32 mouse cellular contexts compared by ENCODE assay signal in genomic region chr4:99683941-99684340, GRCm38 (mm10). TPM values are rescaled to one million over a fixed set of nuclear protein-coding genes. Genes with fewer than 3 reads are reported as not detected.
DNase-seq lines count a peak whose midpoint lies in the region; ATAC-seq lines count a peak whose summit lies in the region.
"Had no signal": no experiment of that assay in that cellular context is flagged by ENCODE, and none has a peak within 500 bp of the region (broad histone marks: within the 10 kb centered on the region; RNA-seq: fewer than 3 reads in every experiment).

No protein-coding gene starts in this region.

- intact Hi-C loops in heart, postnatal 14 days (cut with DNase I): no loop called here

- no peaks in the 10 kb centered on the region for H3K36me3 ChIP-seq in heart, embryonic 10.5 days
- no peaks in the 10 kb centered on the region for H3K36me3 ChIP-seq in heart, embryonic 12.5 days
- H3K36me3 ChIP-seq: embryonic facial prominence, embryonic 10.5 days; embryonic facial prominence, embryonic 13.5 days; forebrain, embryonic 12.5 days; forebrain, embryonic 15.5 days; heart, embryonic 13.5 days; hindbrain, embryonic 12.5 days; hindbrain, embryonic 15.5 days had no signal

- no peaks in the 10 kb centered on the region for H3K27me3 ChIP-seq in heart, embryonic 10.5 days (ENCODE audit: insufficient read depth, poor library complexity, severe bottlenecking)
- H3K27me3 ChIP-seq in heart, embryonic 12.5 days (replicated peaks): 0 out of 2 replicates have a peak, but pooled peaks cover 4% of the 10 kb centered on the region
- H3K27me3 ChIP-seq: embryonic facial prominence, embryonic 13.5 days; forebrain, embryonic 12.5 days; forebrain, embryonic 15.5 days; hindbrain, embryonic 12.5 days; hindbrain, embryonic 15.5 days had no signal

- H3K4me3 ChIP-seq in heart, embryonic 10.5 days: no peak overlapping the region
- no peak overlapping the region for H3K4me3 ChIP-seq in heart, embryonic 12.5 days
- H3K4me3 ChIP-seq: embryonic facial prominence, embryonic 10.5 days; embryonic facial prominence, embryonic 13.5 days; erythroblast, embryonic 14.5 days; forebrain, embryonic 12.5 days; forebrain, embryonic 15.5 days; heart, embryonic 13.5 days; hindbrain, embryonic 12.5 days; hindbrain, embryonic 15.5 days had no signal

- 76% methylated on average over 6 of the region's 6 CpGs for WGBS in heart, embryonic 10.5 days
- WGBS in heart, embryonic 12.5 days: 69% methylated on average over 6 of the region's 6 CpGs

- DNase-seq in heart, adult 11 months: peak; percentile 93
- no peak for DNase-seq in heart, embryonic 10.5 days (ENCODE audit: low spot score)
- DNase-seq in heart, adult 8-10 months (ENCODE audit: low spot score): peak; percentile 21
- DNase-seq in heart, postnatal 14 days: peak; percentile 6 to 31
- no peak for DNase-seq in lung, postnatal 25 days (ENCODE audit: low spot score)
- DNase-seq in frontal cortex, adult 2 months (ENCODE audit: extremely low spot score in 1 of 2, low spot score in 1 of 2): no peak
- DNase-seq: adrenal gland, adult 8-10 months; adrenal gland, postnatal 25 days; cerebellum, adult 11-12 months; cerebellum, adult 8-10 months; cerebellum, postnatal 10 days; cerebellum, postnatal 36 days; embryo, embryonic 11 days; gastrocnemius, postnatal 10 days; gastrocnemius, postnatal 36 days; kidney, adult 2 months had no signal

- H3K9ac ChIP-seq in heart, embryonic 12.5 days: no peak overlapping the region
- H3K9ac ChIP-seq: embryonic facial prominence, embryonic 13.5 days; forebrain, embryonic 12.5 days; forebrain, embryonic 15.5 days; heart, embryonic 13.5 days; hindbrain, embryonic 12.5 days; hindbrain, embryonic 15.5 days had no signal

- H3K4me1 ChIP-seq in heart, embryonic 10.5 days: no peaks in the 10 kb centered on the region
- H3K4me1 ChIP-seq in heart, embryonic 12.5 days (replicated peaks): no peaks in the 10 kb centered on the region
- H3K4me1 ChIP-seq: embryonic facial prominence, embryonic 10.5 days; embryonic facial prominence, embryonic 13.5 days; forebrain, embryonic 12.5 days; forebrain, embryonic 15.5 days; heart, embryonic 13.5 days; hindbrain, embryonic 12.5 days; hindbrain, embryonic 15.5 days had no signal

- no peak for ATAC-seq in heart, embryonic 12.5 days (ENCODE audit: insufficient number of reproducible peaks, low FRiP score)
- ATAC-seq: activated CD4-positive, CD25-positive, alpha-beta regulatory T cell, adult 4 months; CD4-positive, CD25-positive, alpha-beta regulatory T cell, adult 4 months; forebrain, embryonic 15.5 days; intestine, postnatal 0 days had no signal

- no peak overlapping the region for H3K4me2 ChIP-seq in heart, embryonic 12.5 days
- H3K4me2 ChIP-seq: embryonic facial prominence, embryonic 13.5 days; forebrain, embryonic 12.5 days; forebrain, embryonic 15.5 days; heart, embryonic 13.5 days; hindbrain, embryonic 12.5 days; hindbrain, embryonic 15.5 days had no signal

- no peak overlapping the region for H3K27ac ChIP-seq in heart, embryonic 10.5 days
- no peak overlapping the region for H3K27ac ChIP-seq in heart, embryonic 12.5 days (ENCODE audit: poor library complexity, severe bottlenecking)
- H3K27ac ChIP-seq: embryonic facial prominence, embryonic 10.5 days; embryonic facial prominence, embryonic 13.5 days; forebrain, embryonic 12.5 days; forebrain, embryonic 15.5 days; heart, embryonic 13.5 days; hindbrain, embryonic 12.5 days; hindbrain, embryonic 15.5 days had no signal

- no peaks in the 10 kb centered on the region for H3K9me3 ChIP-seq in heart, embryonic 10.5 days
- no peaks in the 10 kb centered on the region for H3K9me3 ChIP-seq in heart, embryonic 12.5 days (replicated peaks)
- H3K9me3 ChIP-seq: embryonic facial prominence, embryonic 10.5 days; embryonic facial prominence, embryonic 13.5 days; forebrain, embryonic 12.5 days; forebrain, embryonic 15.5 days; heart, embryonic 13.5 days; hindbrain, embryonic 12.5 days; hindbrain, embryonic 15.5 days had no signal

RNA-seq across cellular contexts. Expression of gene Foxd3, which starts 27.8 kb away (rescaled TPM):
- polyA plus RNA-seq in heart, embryonic 10.5 days (2016; fragmentation: Nextera tagmentation; extraction: Ambion mirVana): 0.18 TPM in 1 of 2 replicates, not detected in the other
- under 1 TPM; 0.34 to 0.69 (median 0.41) TPM for total RNA-seq in heart, adult 8-10 months (2022)
- not detected in 2 replicates for polyA plus RNA-seq in heart, embryonic 12.5 days (2016; fragmentation: Nextera tagmentation; extraction: Ambion mirVana)
- total RNA-seq in heart, postnatal 14 days (2021): 1 to 10 TPM in 1 of 2 experiments, under 1 TPM in 1; 0.90 to 1.1 TPM
- polyA plus RNA-seq in frontal cortex, adult 2 months (2012; rRNA removed): 3.4 and 4.3 TPM in 2 replicates
- total RNA-seq: MEL had no signal
- polyA plus RNA-seq: activated CD4-positive, CD25-positive, alpha-beta regulatory T cell, adult 4 months; C2C12; CD4-positive, CD25-positive, alpha-beta regulatory T cell, adult 4 months; cortical plate, adult 2 months; erythroblast, embryonic 14.5 days; heart, embryonic 13.5 days; kidney, embryonic 14.5 days had no signal

RNA-seq across cellular contexts. Expression of gene Alg6, which starts 31.5 kb away (rescaled TPM):
- polyA plus RNA-seq in heart, embryonic 10.5 days (2016; fragmentation: Nextera tagmentation; extraction: Ambion mirVana): 13.2 and 16.2 TPM in 2 replicates
- 1 to 10 TPM; 5.0 to 8.2 (median 6.5) TPM for total RNA-seq in heart, adult 8-10 months (2022)
- 11.2 and 13.1 TPM in 2 replicates for polyA plus RNA-seq in heart, embryonic 12.5 days (2016; fragmentation: Nextera tagmentation; extraction: Ambion mirVana)
- total RNA-seq in heart, postnatal 14 days (2021): 1 to 10 TPM; 5.6 to 9.3 TPM
- 12.6 and 13.3 TPM in 2 replicates for polyA plus RNA-seq in frontal cortex, adult 2 months (2012; rRNA removed)
- polyA plus RNA-seq: erythroblast, embryonic 14.5 days had no signal

Comparison
In these comparisons a context has a peak if more than half of its experiments do, and no peak if none do; other contexts are left out.
1. DNase-seq: peak in heart, adult 11 months (single experiment), heart, adult 8-10 months (single experiment) and heart, postnatal 14 days (2 of 2); none in heart, embryonic 10.5 days (single experiment), lung, postnatal 25 days (single experiment) and frontal cortex, adult 2 months (0 of 2).